Mouse (Mus musculus): Measurements from ENCODE around the gene Ifnar1. TPM values are rescaled to one million over a fixed set of nuclear protein-coding genes. Genes with fewer than 3 reads are reported as not detected.
A peak's percentile ranks its signal among the peaks of the same experiment; 100 is the strongest.

Ifnar1 gene
- total RNA-seq, 1 experiment from 2014 or later: 108 TPM

- ATAC-seq (replicated peaks; ENCODE audit: insufficient number of reproducible peaks, low FRiP score, low TSS enrichment, poor library complexity, severe bottlenecking): no peak
Observed at GRCm38 (mm10) chr16:91531856-91532255, 46.8 kb downstream of the Ifnar1 start.

GRCm38 (mm10) chr16:91532429-91532828 is 47.4 kb downstream of the Ifnar1 start:
- ATAC-seq (replicated peaks; ENCODE audit: insufficient number of reproducible peaks, low FRiP score, low TSS enrichment, poor library complexity, severe bottlenecking): no peak

- peak; percentile 46 for ATAC-seq (replicated peaks; ENCODE audit: insufficient number of reproducible peaks, low FRiP score, low TSS enrichment, poor library complexity, severe bottlenecking)
Observed at GRCm38 (mm10) chr16:91533097-91534001, 48.3 kb downstream of the Ifnar1 start.

GRCm38 (mm10) chr16:91534477-91534876 is 49.4 kb downstream of the Ifnar1 start:
- ATAC-seq (replicated peaks; ENCODE audit: insufficient number of reproducible peaks, low FRiP score, low TSS enrichment, poor library complexity, severe bottlenecking): peak; percentile 78; the same call in 1 of the 2 replicates

- ATAC-seq (replicated peaks; ENCODE audit: insufficient number of reproducible peaks, low FRiP score, low TSS enrichment, poor library complexity, severe bottlenecking): no peak
Observed at GRCm38 (mm10) chr16:91534888-91535287, 49.9 kb downstream of the Ifnar1 start.

- no peak for ATAC-seq (replicated peaks; ENCODE audit: insufficient number of reproducible peaks, low FRiP score, low TSS enrichment, poor library complexity, severe bottlenecking)
Observed at GRCm38 (mm10) chr16:91536372-91536771, 51.3 kb downstream of the Ifnar1 start.

- no peak for ATAC-seq (replicated peaks; ENCODE audit: insufficient number of reproducible peaks, low FRiP score, low TSS enrichment, poor library complexity, severe bottlenecking)
Observed at GRCm38 (mm10) chr16:91537065-91537464, 52.0 kb downstream of the Ifnar1 start.

GRCm38 (mm10) chr16:91538051-91538450 is 53.0 kb downstream of the Ifnar1 start:
- peak; percentile 79 for ATAC-seq (replicated peaks; ENCODE audit: insufficient number of reproducible peaks, low FRiP score, low TSS enrichment, poor library complexity, severe bottlenecking)

GRCm38 (mm10) chr16:91538513-91538912 is 53.5 kb downstream of the Ifnar1 start:
- ATAC-seq (replicated peaks; ENCODE audit: insufficient number of reproducible peaks, low FRiP score, low TSS enrichment, poor library complexity, severe bottlenecking): no peak

GRCm38 (mm10) chr16:91541573-91542081 is 56.6 kb downstream of the Ifnar1 start:
- no peak for ATAC-seq (replicated peaks; ENCODE audit: insufficient number of reproducible peaks, low FRiP score, low TSS enrichment, poor library complexity, severe bottlenecking)

- ATAC-seq (replicated peaks; ENCODE audit: insufficient number of reproducible peaks, low FRiP score, low TSS enrichment, poor library complexity, severe bottlenecking): no peak
Observed at GRCm38 (mm10) chr16:91543619-91544018, 58.6 kb downstream of the Ifnar1 start.

GRCm38 (mm10) chr16:91545597-91546281 is 60.7 kb downstream of the Ifnar1 start:
- ATAC-seq (replicated peaks; ENCODE audit: insufficient number of reproducible peaks, low FRiP score, low TSS enrichment, poor library complexity, severe bottlenecking): 0 out of 2 replicates have a peak, but pooled peaks have one; percentile 8

GRCm38 (mm10) chr16:91546391-91546835 is 61.4 kb downstream of the Ifnar1 start:
- peak; percentile 80 for ATAC-seq (replicated peaks; ENCODE audit: insufficient number of reproducible peaks, low FRiP score, low TSS enrichment, poor library complexity, severe bottlenecking)

- ATAC-seq (replicated peaks; ENCODE audit: insufficient number of reproducible peaks, low FRiP score, low TSS enrichment, poor library complexity, severe bottlenecking): peak; percentile 22
Observed at GRCm38 (mm10) chr16:91546836-91547741, 62.1 kb downstream of the Ifnar1 start, which contains the start of gene Ifngr2. Gene Ifngr2, plus strand, starts transcription at chr16:91547072.

- ATAC-seq (replicated peaks; ENCODE audit: insufficient number of reproducible peaks, low FRiP score, low TSS enrichment, poor library complexity, severe bottlenecking): peak; percentile 65
Observed at GRCm38 (mm10) chr16:91547974-91548373, 62.9 kb downstream of the Ifnar1 start.

GRCm38 (mm10) chr16:91548586-91548985 is 63.5 kb downstream of the Ifnar1 start:
- ATAC-seq (replicated peaks; ENCODE audit: insufficient number of reproducible peaks, low FRiP score, low TSS enrichment, poor library complexity, severe bottlenecking): no peak

- no peak for ATAC-seq (replicated peaks; ENCODE audit: insufficient number of reproducible peaks, low FRiP score, low TSS enrichment, poor library complexity, severe bottlenecking)
Observed at GRCm38 (mm10) chr16:91548996-91549395, 64.0 kb downstream of the Ifnar1 start.

GRCm38 (mm10) chr16:91549616-91550015 is 64.6 kb downstream of the Ifnar1 start:
- no peak for ATAC-seq (replicated peaks; ENCODE audit: insufficient number of reproducible peaks, low FRiP score, low TSS enrichment, poor library complexity, severe bottlenecking)

Data from monocyte, adult 5-6 weeks (primary cell).